Mouse (Mus musculus) small intestine, adult 2 months (tissue): Measurements from ENCODE around the gene Rpl10-ps3. TPM values are rescaled to one million over a fixed set of nuclear protein-coding genes. Genes with fewer than 3 reads are reported as not detected.

Source experiments
- H3K27ac ChIP-seq: fragments of 200-500 bp; 2 replicates; pipeline ENCODE4 v1.5.1; 2012; ENCODE audit warnings: low read depth, low read length, control low read depth, inconsistent platforms; ENCODE audit not compliant: insufficient read depth
- H3K27me3 ChIP-seq: fragments of 200-500 bp; 2 replicates; pipeline ENCODE4 v1.6.1; 2012; ENCODE audit warnings: mild to moderate bottlenecking, moderate library complexity, low read length, inconsistent platforms; ENCODE audit not compliant: control insufficient read depth, insufficient read depth
- H3K36me3 ChIP-seq: fragments of 200-500 bp; 2 replicates; pipeline ENCODE4 v1.6.1; 2012; ENCODE audit warnings: mild to moderate bottlenecking, low read length, control low read depth, inconsistent platforms; ENCODE audit not compliant: control insufficient read depth, insufficient read depth
- H3K4me1 ChIP-seq: fragments of 200-500 bp; 2 replicates; pipeline ENCODE4 v1.6.1; 2012; ENCODE audit warnings: low read length, inconsistent platforms, mixed read lengths; ENCODE audit not compliant: control insufficient read depth, insufficient read depth, insufficient read length
- H3K4me3 ChIP-seq: fragments of 200-500 bp; 2 replicates; pipeline ENCODE4 v1.5.1; 2012; ENCODE audit warnings: low read depth, mild to moderate bottlenecking, control low read depth, inconsistent platforms, low read length, moderate library complexity
- CTCF ChIP-seq: fragments of 200-500 bp; IDR thresholded peaks from 2 replicates; pipeline ENCODE4 v1.5.1; 2012; ENCODE audit warnings: low read depth, mild to moderate bottlenecking, control low read depth, inconsistent platforms, low read length, moderate library complexity, mixed read lengths; ENCODE audit not compliant: insufficient replicate concordance, insufficient read length; ENCODE audit errors: extremely low read depth
- POLR2A ChIP-seq: fragments of 200-500 bp; IDR thresholded peaks from 2 replicates; pipeline ENCODE4 v1.6.1; 2012; ENCODE audit warnings: low read depth, mild to moderate bottlenecking, control low read depth, inconsistent platforms, low read length, moderate library complexity
- WGBS: fragments of 180-500 bp; shearing (Covaris S2); methylation state at CpG from one replicate; pipeline ENCODE4 v1.1.7; 2018; 5-methylcytosine and 5-hydroxymethylcytosine counted together
- polyA plus RNA-seq: library from polyadenylated mRNA; depleted of rRNA; stranded (reverse); fragments of >200 nt; gene quantifications from 2 replicates; pipeline ENCODE4 v1.2.3, GENCODE M21; 2012; rRNA removed

Rpl10-ps3 gene
- polyA plus RNA-seq, 1 experiment, result 4.6 TPM

DNA sequence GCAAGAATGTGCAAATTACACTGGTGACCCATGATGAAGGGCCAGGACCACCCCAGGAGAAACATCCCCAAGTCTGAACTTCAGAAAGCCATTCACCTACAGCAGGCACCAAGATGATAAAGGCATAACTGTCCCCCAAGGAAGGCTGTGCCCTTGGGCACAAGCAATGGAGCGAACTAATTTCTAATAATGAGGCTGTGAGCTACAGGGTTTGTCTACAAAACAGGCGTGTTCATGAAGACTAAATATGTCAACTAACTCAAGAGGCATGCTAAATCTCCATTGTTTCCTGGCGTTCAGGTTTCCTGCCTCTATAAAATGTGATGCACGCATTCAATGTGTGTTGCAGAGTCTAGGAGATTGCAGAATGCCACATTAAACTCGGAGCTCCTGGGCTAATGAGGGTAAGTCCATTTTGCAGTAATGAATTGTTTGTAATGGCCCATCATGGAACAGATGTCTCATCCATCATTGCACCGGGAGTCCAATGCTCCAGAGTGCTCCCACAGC, 33.7 kb downstream of the Rpl10-ps3 start:
- 75% methylated on average over 6 of the region's 6 CpGs for WGBS
- no peak overlapping the region for H3K27ac ChIP-seq
- no peaks in the 10 kb centered on the region for H3K4me1 ChIP-seq
- no peaks in the 10 kb centered on the region for H3K36me3 ChIP-seq
- TF ChIP-seq CTCF (no peak), POLR2A (no peak)
- H3K27me3 ChIP-seq, result no peaks in the 10 kb centered on the region
- H3K4me3 ChIP-seq, result no peak overlapping the region

GRCm38 (mm10) chr9:50305666-50306402, 38.9 kb downstream of the Rpl10-ps3 start:
- Histone ChIP-seq H3K4me1 (no peaks in the 10 kb centered on the region), H3K27ac (no peak overlapping the region), H3K4me3 (no peak overlapping the region), H3K36me3 (no peaks in the 10 kb centered on the region), H3K27me3 (no peaks in the 10 kb centered on the region)
- WGBS, result 63% methylated on average over 10 of the region's 10 CpGs
- TF ChIP-seq CTCF, result no peak
- TF ChIP-seq POLR2A, result no peak

GRCm38 (mm10) chr9:50305046-50305445, 39.7 kb downstream of the Rpl10-ps3 start:
- Histone ChIP-seq H3K4me3 (no peak overlapping the region), H3K27ac (peak overlapping the region; percentile 57; the same call in 1 of the 2 replicates), H3K27me3 (no peaks in the 10 kb centered on the region), H3K36me3 (no peaks in the 10 kb centered on the region), H3K4me1 (no peaks in the 10 kb centered on the region)
- TF ChIP-seq CTCF (no peak), POLR2A (no peak)
- 51% methylated on average over 2 of the region's 2 CpGs for WGBS

DNA sequence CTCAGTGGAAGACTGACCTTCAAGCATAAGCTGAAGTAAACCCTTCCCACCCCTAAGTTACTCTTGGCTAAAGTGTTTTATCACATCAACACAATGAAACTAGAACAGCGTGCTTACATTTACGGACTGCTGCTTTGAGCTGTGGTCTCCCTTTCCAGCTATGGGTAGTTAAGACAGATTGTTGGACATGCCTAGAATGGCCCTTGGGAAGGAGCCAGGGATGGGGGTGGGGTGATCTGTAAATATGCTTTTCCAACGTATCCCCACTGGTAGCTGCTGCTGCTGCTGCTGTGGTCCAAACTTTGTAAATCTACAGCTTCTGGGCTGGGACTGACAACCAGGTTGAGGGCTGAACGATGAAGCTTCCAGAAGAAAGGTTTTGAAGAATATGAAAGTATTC, 40.8 kb downstream of the Rpl10-ps3 start:
- Histone ChIP-seq H3K4me3 (no peak overlapping the region), H3K4me1 (no peaks in the 10 kb centered on the region), H3K27ac (0 out of 2 replicates have a peak overlapping the region, but pooled peaks have one; percentile 18), H3K27me3 (no peaks in the 10 kb centered on the region), H3K36me3 (no peaks in the 10 kb centered on the region)
- 60% methylated on average over 4 of the region's 4 CpGs for WGBS
- TF ChIP-seq POLR2A (no peak), CTCF (no peak)

DNA sequence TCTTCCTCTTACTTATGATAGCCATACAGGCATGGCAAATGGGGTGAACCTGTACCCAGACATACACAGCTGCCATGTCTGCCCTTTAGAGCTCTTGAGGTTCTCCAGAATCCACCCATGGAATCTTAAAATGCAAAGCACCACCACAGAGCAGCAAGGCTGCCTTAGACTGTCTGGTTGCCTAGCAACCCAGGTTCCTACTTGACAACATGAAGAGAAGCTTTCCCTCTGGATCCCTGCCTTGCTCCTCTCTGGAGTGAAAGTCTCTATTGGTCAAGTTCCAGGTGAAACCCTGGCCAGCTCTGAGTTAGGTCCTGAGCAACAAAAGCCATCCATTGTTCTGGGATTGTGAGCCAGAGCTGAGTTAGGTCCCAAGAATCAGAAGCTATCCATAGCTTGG, 43.0 kb downstream of the Rpl10-ps3 start:
- H3K4me3 ChIP-seq, result no peak overlapping the region
- TF ChIP-seq CTCF, result no peak
- no peak for TF ChIP-seq POLR2A

DNA sequence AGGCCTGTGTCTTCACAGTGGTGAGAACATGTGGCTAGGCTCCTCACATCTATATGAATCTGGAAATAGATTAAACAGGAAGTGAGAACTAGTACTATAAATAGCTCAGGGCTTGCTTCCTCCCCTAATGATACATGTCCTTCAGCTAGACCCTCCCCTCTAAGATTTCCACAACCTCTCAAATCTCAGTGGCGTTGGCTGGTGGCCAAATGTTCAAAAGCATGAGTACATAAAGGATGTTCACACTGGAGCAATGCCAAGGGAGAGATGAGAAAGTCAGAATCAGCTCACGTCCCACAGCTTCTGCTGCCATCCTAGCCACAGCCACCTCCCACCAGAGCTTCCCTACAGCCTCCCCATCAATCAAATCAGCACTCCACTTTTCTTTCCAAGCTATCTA, 46.4 kb downstream of the Rpl10-ps3 start:
- Histone ChIP-seq H3K36me3 (no peaks in the 10 kb centered on the region), H3K27me3 (no peaks in the 10 kb centered on the region), H3K27ac (no peak overlapping the region), H3K4me3 (no peak overlapping the region), H3K4me1 (no peaks in the 10 kb centered on the region)
- TF ChIP-seq CTCF (no peak), POLR2A (no peak)
- WGBS, result 62% methylated on average over 2 of the region's 2 CpGs

More for the DNA sequence above, 43.0 kb downstream of the Rpl10-ps3 start:
- H3K4me1 ChIP-seq, result no peaks in the 10 kb centered on the region
- no peak overlapping the region for H3K27ac ChIP-seq
- H3K36me3 ChIP-seq, result no peaks in the 10 kb centered on the region
- no peaks in the 10 kb centered on the region for H3K27me3 ChIP-seq

Other genes with a start within 250 kb of the Rpl10-ps3 start
- 2.5 and 23.9 TPM in 2 replicates for gene Plet1, start 149.6 kb upstream of the Rpl10-ps3 start, polyA plus RNA-seq
- 10.4 and 14.9 TPM in 2 replicates for gene Pts, start 183.8 kb upstream of the Rpl10-ps3 start, polyA plus RNA-seq
- gene Il18, start 209.9 kb upstream of the Rpl10-ps3 start, polyA plus RNA-seq, result 5.7 and 11.2 TPM in 2 replicates
- 5.5 and 8.5 TPM in 2 replicates for gene Bco2, start 210.2 kb upstream of the Rpl10-ps3 start, polyA plus RNA-seq
- 0.10 TPM in 1 of 2 replicates, not detected in the other for gene Tex12, start 216.4 kb upstream of the Rpl10-ps3 start, polyA plus RNA-seq